29 mouse cellular contexts compared by ENCODE assay signal in genomic region chr8:127485618-127486017, GRCm38 (mm10).
DNase-seq lines count a peak whose midpoint lies in the region; ATAC-seq and TF ChIP-seq lines count a peak whose summit lies in the region.
"Had no signal": no experiment of that assay in that cellular context is flagged by ENCODE, and none has a peak within 500 bp of the region (broad histone marks: within the 10 kb centered on the region; RNA-seq: fewer than 3 reads in every experiment).

No protein-coding gene starts in this region.

- no peaks in the 10 kb centered on the region for H3K36me3 ChIP-seq in embryonic facial prominence, embryonic 14.5 days (ENCODE audit: control insufficient read depth, insufficient read depth, low read length)
- no peaks in the 10 kb centered on the region for H3K36me3 ChIP-seq in embryonic facial prominence, embryonic 10.5 days (replicated peaks)
- no peaks in the 10 kb centered on the region for H3K36me3 ChIP-seq in hindbrain, postnatal 0 days (ENCODE audit: insufficient read depth, low read length)
- no peaks in the 10 kb centered on the region for H3K36me3 ChIP-seq in hindbrain, embryonic 10.5 days
- no peaks in the 10 kb centered on the region for H3K36me3 ChIP-seq in kidney, embryonic 16.5 days (ENCODE audit: insufficient read depth, low read length)
- H3K36me3 ChIP-seq: heart, embryonic 12.5 days; limb, embryonic 10.5 days; limb, embryonic 15.5 days; liver, embryonic 15.5 days; midbrain, embryonic 10.5 days; midbrain, embryonic 15.5 days; neural tube, embryonic 15.5 days; stomach, embryonic 15.5 days had no signal

- 67% methylated on average over 5 of the region's 5 CpGs for WGBS in embryonic facial prominence, embryonic 14.5 days
- 83% methylated on average over 5 of the region's 5 CpGs for WGBS in embryonic facial prominence, embryonic 10.5 days
- 72% methylated on average over 5 of the region's 5 CpGs for WGBS in hindbrain, postnatal 0 days
- WGBS in hindbrain, embryonic 10.5 days, result 86% methylated on average over 5 of the region's 5 CpGs
- 53% methylated on average over 5 of the region's 5 CpGs for WGBS in kidney, embryonic 16.5 days

- no peaks in the 10 kb centered on the region for H3K4me1 ChIP-seq in embryonic facial prominence, embryonic 14.5 days (ENCODE audit: control insufficient read depth, insufficient read depth, low read length)
- no peaks in the 10 kb centered on the region; the same call in 1 of the 2 replicates for H3K4me1 ChIP-seq in embryonic facial prominence, embryonic 10.5 days
- H3K4me1 ChIP-seq in hindbrain, postnatal 0 days (ENCODE audit: insufficient read depth, low read length), result no peaks in the 10 kb centered on the region
- peaks cover 8% of the 10 kb centered on the region for H3K4me1 ChIP-seq in hindbrain, embryonic 10.5 days (replicated peaks)
- H3K4me1 ChIP-seq in kidney, embryonic 16.5 days (ENCODE audit: insufficient read depth, low read length), result peaks cover 9% of the 10 kb centered on the region
- H3K4me1 ChIP-seq: limb, embryonic 15.5 days; liver, embryonic 15.5 days; midbrain, embryonic 15.5 days; stomach, embryonic 15.5 days had no signal

- H3K9me3 ChIP-seq in embryonic facial prominence, embryonic 14.5 days (ENCODE audit: control insufficient read depth, low read length), result no peaks in the 10 kb centered on the region
- no peaks in the 10 kb centered on the region for H3K9me3 ChIP-seq in embryonic facial prominence, embryonic 10.5 days
- no peaks in the 10 kb centered on the region for H3K9me3 ChIP-seq in hindbrain, postnatal 0 days (ENCODE audit: low read length)
- H3K9me3 ChIP-seq in hindbrain, embryonic 10.5 days, result no peaks in the 10 kb centered on the region
- no peaks in the 10 kb centered on the region for H3K9me3 ChIP-seq in kidney, embryonic 16.5 days (ENCODE audit: low read length)
- H3K9me3 ChIP-seq: heart, embryonic 12.5 days; limb, embryonic 10.5 days; limb, embryonic 15.5 days; liver, embryonic 15.5 days; midbrain, embryonic 10.5 days; midbrain, embryonic 15.5 days; neural tube, embryonic 15.5 days; stomach, embryonic 15.5 days had no signal

- TF ChIP-seq CTCF in hindbrain, postnatal 0 days (IDR thresholded peaks at IDR 0.05; ENCODE audit: low read depth), result no peak

- peak; percentile 30 for DNase-seq in embryonic facial prominence, embryonic 14.5 days (ENCODE audit: low spot score)
- no peak for DNase-seq in embryonic facial prominence, embryonic 10.5 days (ENCODE audit: low spot score)
- DNase-seq in hindbrain, postnatal 0 days (ENCODE audit: low spot score), result peak; percentile 20
- no peak for DNase-seq in hindbrain, embryonic 10.5 days (ENCODE audit: low spot score)
- peak; percentile 22 for DNase-seq in kidney, postnatal 14 days
- peak; percentile 58 for DNase-seq in NIH3T3 (ENCODE audit: low read depth)
- DNase-seq: adrenal gland, postnatal 10 days; cerebellum, adult 8-10 months; cerebellum, postnatal 25 days; gastrocnemius, postnatal 14 days; heart, postnatal 36 days; kidney, adult 11 months; layer of hippocampus, adult 9-11 months; lung, postnatal 14 days; retina, postnatal 1 day; right cerebral cortex, postnatal 14 days had no signal

- H3K27ac ChIP-seq in embryonic facial prominence, embryonic 14.5 days (replicated peaks; ENCODE audit: low read depth, low read length), result no peak overlapping the region
- H3K27ac ChIP-seq in embryonic facial prominence, embryonic 10.5 days (replicated peaks), result no peak overlapping the region
- H3K27ac ChIP-seq in hindbrain, postnatal 0 days, result no peak overlapping the region
- no peak overlapping the region for H3K27ac ChIP-seq in hindbrain, embryonic 10.5 days
- no peak overlapping the region for H3K27ac ChIP-seq in kidney, embryonic 16.5 days (ENCODE audit: low read length)
- H3K27ac ChIP-seq: hindbrain, embryonic 14.5 days; limb, embryonic 10.5 days; limb, embryonic 15.5 days; liver, embryonic 15.5 days; midbrain, embryonic 10.5 days; midbrain, embryonic 15.5 days; neural tube, embryonic 15.5 days; stomach, embryonic 15.5 days had no signal

- no peak overlapping the region for H3K4me2 ChIP-seq in embryonic facial prominence, embryonic 14.5 days (ENCODE audit: low read depth, low read length)
- H3K4me2 ChIP-seq in hindbrain, postnatal 0 days (ENCODE audit: low read depth, low read length), result no peak overlapping the region
- no peak overlapping the region for H3K4me2 ChIP-seq in kidney, embryonic 16.5 days (replicated peaks; ENCODE audit: low read depth, low read length)
- H3K4me2 ChIP-seq: heart, embryonic 12.5 days; hindbrain, embryonic 14.5 days; limb, embryonic 15.5 days; liver, embryonic 15.5 days; midbrain, embryonic 15.5 days; neural tube, embryonic 15.5 days; stomach, embryonic 15.5 days had no signal

- H3K9ac ChIP-seq in embryonic facial prominence, embryonic 14.5 days (ENCODE audit: low read depth, low read length), result no peak overlapping the region
- no peak overlapping the region for H3K9ac ChIP-seq in hindbrain, postnatal 0 days (replicated peaks; ENCODE audit: low read length)
- H3K9ac ChIP-seq in kidney, embryonic 16.5 days (replicated peaks; ENCODE audit: low read length), result no peak overlapping the region
- H3K9ac ChIP-seq: heart, embryonic 12.5 days; hindbrain, embryonic 14.5 days; limb, embryonic 15.5 days; liver, embryonic 15.5 days; midbrain, embryonic 15.5 days; neural tube, embryonic 15.5 days; stomach, embryonic 15.5 days had no signal

- no peaks in the 10 kb centered on the region for H3K27me3 ChIP-seq in embryonic facial prominence, embryonic 14.5 days (replicated peaks; ENCODE audit: control insufficient read depth, insufficient read depth, low read length)
- H3K27me3 ChIP-seq in embryonic facial prominence, embryonic 10.5 days (replicated peaks; ENCODE audit: low read depth, poor library complexity, severe bottlenecking), result no peaks in the 10 kb centered on the region
- H3K27me3 ChIP-seq in hindbrain, postnatal 0 days (ENCODE audit: insufficient read depth, low read length), result no peaks in the 10 kb centered on the region
- H3K27me3 ChIP-seq in hindbrain, embryonic 10.5 days (ENCODE audit: insufficient read depth, poor library complexity, severe bottlenecking), result no peaks in the 10 kb centered on the region
- no peaks in the 10 kb centered on the region for H3K27me3 ChIP-seq in kidney, embryonic 16.5 days (ENCODE audit: insufficient read depth, low read length)
- H3K27me3 ChIP-seq: CH12.LX; heart, embryonic 12.5 days; limb, embryonic 15.5 days; liver, embryonic 15.5 days; midbrain, embryonic 15.5 days; neural tube, embryonic 15.5 days; stomach, embryonic 15.5 days had no signal

- no peak for ATAC-seq in embryonic facial prominence, embryonic 14.5 days (ENCODE audit: low read depth)
- ATAC-seq in hindbrain, postnatal 0 days, result no peak
- ATAC-seq in kidney, embryonic 16.5 days (ENCODE audit: low FRiP score, low TSS enrichment), result no peak
- ATAC-seq: forebrain, embryonic 14.5 days; inflammation-experienced regulatory T-cells, adult 6 months; midbrain, embryonic 15.5 days had no signal

- no peak overlapping the region for H3K4me3 ChIP-seq in embryonic facial prominence, embryonic 14.5 days (ENCODE audit: low read depth, low read length)
- H3K4me3 ChIP-seq in embryonic facial prominence, embryonic 10.5 days, result no peak overlapping the region
- H3K4me3 ChIP-seq in hindbrain, postnatal 0 days (ENCODE audit: low read length), result no peak overlapping the region
- no peak overlapping the region for H3K4me3 ChIP-seq in hindbrain, embryonic 10.5 days
- no peak overlapping the region for H3K4me3 ChIP-seq in kidney, embryonic 16.5 days (ENCODE audit: low read length)
- H3K4me3 ChIP-seq: heart, embryonic 12.5 days; limb, embryonic 10.5 days; limb, embryonic 15.5 days; liver, embryonic 15.5 days; midbrain, embryonic 10.5 days; midbrain, embryonic 15.5 days; neural tube, embryonic 15.5 days; stomach, embryonic 15.5 days had no signal

Comparison
In these comparisons a context has a peak if more than half of its experiments do, and no peak if none do; other contexts are left out.
1. DNase-seq: peak in embryonic facial prominence, embryonic 14.5 days (single experiment), hindbrain, postnatal 0 days (single experiment), kidney, postnatal 14 days (single experiment) and NIH3T3 (single experiment); none in embryonic facial prominence, embryonic 10.5 days (single experiment) and hindbrain, embryonic 10.5 days (single experiment).